Mouse (Mus musculus) gastrocnemius, adult 2 months (tissue): ENCODE measurements at regions not wholly inside any gene's neighbourhood (a gene's known extent, or its start where the extent isn't known, plus 50 kb on each side); places are given as distances from the start of the nearest gene placed in this dataset.
"Not testable (repeated sequence)": the region's sequence is repeated elsewhere in the genome, so short reads cannot be mapped to it uniquely, and the experiment has no call there.

ENCODE experiments used
- DNase-seq: peaks from one replicate; pipeline ENCODE4 v3.0.0; 2022
- H3K27ac ChIP-seq: fragments of 200-600 bp; 2 replicates; pipeline ENCODE4 v1.8.1; 2022; ENCODE audit warnings: mild to moderate bottlenecking
- H3K4me3 ChIP-seq: fragments of 200-600 bp; 2 replicates; pipeline ENCODE4 v1.8.1; 2022; ENCODE audit warnings: mild to moderate bottlenecking, moderate library complexity
- CTCF ChIP-seq: fragments of 200-600 bp; IDR thresholded peaks from 2 replicates; pipeline ENCODE4 v1.8.1; 2022; ENCODE audit warnings: antibody characterized with exemption, mild to moderate bottlenecking, moderate library complexity
- intact Hi-C: fragments of 180-260 bp; cut with DNase I; formaldehyde crosslinking; loops from one replicate; pipeline ENCODE4 v1.15.1; 2025

DNA sequence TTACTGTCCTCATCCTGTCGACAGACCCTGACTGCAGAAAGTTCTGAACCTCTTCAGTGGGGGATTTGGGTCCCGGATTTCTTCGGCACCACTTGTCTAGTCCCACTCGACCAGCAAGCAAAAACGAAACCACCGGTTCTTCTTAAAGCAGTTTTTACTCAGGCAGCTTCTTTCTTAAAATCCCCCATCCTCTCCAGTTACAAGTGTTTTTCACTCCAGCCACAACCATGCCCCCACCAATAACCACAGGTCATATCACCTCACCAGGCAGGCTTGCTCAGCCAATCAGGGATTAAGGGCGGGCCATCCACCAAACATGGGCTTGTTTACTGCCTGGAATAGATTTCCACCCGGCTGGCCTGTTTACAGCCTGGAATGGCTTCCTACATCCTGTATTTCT lies 874.7 kb upstream of the Tmeff2 start:
- DNase-seq, intact Hi-C loops, H3K27ac ChIP-seq: not testable (repeated sequence)
- H3K4me3 ChIP-seq: peak overlapping the region; percentile 36; the same call in 1 of the 2 replicates

DNA sequence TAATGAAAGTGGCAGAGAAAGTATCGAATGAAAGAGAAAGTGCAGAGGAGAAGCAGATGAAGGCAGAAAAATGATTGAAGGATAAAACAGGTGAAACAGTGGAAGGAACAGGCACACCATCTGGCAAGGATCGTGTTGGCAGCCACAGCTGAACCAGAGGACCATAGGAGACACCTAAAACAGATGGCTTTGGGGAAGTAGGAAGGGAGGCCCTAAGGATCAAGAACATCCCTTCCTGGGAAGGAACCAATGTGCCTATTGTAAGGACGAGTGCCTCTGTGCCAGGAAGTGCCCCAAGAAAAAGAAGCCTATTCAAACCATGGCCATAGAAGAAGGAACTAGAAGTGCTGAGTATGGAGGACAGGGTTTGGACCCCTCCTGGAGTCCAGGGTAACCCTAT lies 865.2 kb upstream of the Tmeff2 start:
- intact Hi-C loops: no loop called here
- DNase-seq: no peak
- TF ChIP-seq CTCF: no peak
- no peak overlapping the region for H3K4me3 ChIP-seq
- H3K27ac ChIP-seq: no peak overlapping the region

DNA sequence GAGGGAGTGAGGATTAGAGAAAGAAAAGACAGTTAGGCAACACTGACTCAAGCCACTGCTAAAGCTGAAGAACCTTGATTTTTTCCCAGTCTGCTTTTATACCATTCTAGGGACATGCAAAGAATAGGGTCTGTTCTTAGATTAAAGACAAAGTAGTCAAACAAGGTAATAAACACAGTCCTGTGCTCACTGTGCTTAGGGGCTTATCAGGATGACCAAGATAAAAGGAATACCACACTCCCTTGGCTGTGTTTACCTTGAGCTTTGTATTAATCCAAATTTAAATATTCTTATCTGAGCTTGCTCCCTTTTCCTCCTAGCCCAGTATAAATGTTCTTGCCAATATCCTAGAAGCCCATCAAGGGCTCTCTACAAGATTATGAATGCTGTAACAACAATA lies 854.6 kb upstream of the Tmeff2 start:
- no peak for TF ChIP-seq CTCF
- DNase-seq: no peak
- intact Hi-C loops: no loop called here
- Histone ChIP-seq H3K4me3 (no peak overlapping the region), H3K27ac (no peak overlapping the region)

DNA sequence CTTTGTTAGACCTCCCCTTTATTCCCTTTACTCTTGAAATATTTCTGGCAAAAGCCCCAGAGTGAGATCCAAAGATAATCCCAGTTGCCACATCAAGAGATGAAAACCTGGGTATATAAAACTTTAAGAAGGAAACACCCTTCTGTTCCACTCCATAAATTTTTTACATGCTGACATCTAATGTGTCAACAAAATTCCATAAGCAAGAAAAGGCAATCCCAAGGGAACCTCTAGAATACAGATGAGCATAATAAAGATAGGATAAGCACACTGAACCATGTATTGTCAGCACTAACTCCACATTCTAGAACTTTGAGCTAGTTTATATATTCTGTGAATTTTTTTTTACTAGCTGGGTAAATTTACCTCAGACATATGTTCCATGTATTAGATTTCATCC lies 810.7 kb upstream of the Tmeff2 start:
- no peak overlapping the region for H3K27ac ChIP-seq
- no peak for TF ChIP-seq CTCF
- no peak for DNase-seq
- H3K4me3 ChIP-seq: no peak overlapping the region
- intact Hi-C loops: no loop called here
